Mouse (Mus musculus): ENCODE measurements around the gene Spns3. TPM values are rescaled to one million over a fixed set of nuclear protein-coding genes. Genes with fewer than 3 reads are reported as not detected.

The Spns3 gene
- polyA plus RNA-seq, 1 experiment from 2014 or later: 0.10 TPM

- WGBS: 71% methylated on average over 5 of the region's 5 CpGs
- Histone ChIP-seq H3K4me2 (ENCODE audit: low read length) (peak overlapping the region; percentile 85), H3K27me3 (replicated peaks; ENCODE audit: control insufficient read depth, insufficient read depth, low read length) (peaks cover 2% of the 10 kb centered on the region; the same call in 1 of the 2 replicates), H3K4me3 (ENCODE audit: low read depth, low read length) (no peak overlapping the region), H3K9me3 (replicated peaks; ENCODE audit: control insufficient read depth, low read length) (no peaks in the 10 kb centered on the region), H3K4me1 (ENCODE audit: control insufficient read depth, insufficient read depth, low read length) (peaks cover 9% of the 10 kb centered on the region), H3K9ac (ENCODE audit: low read length) (no peak overlapping the region), H3K27ac (ENCODE audit: low read depth, low read length) (no peak overlapping the region), H3K36me3 (ENCODE audit: control insufficient read depth, insufficient read depth, low read length) (no peaks in the 10 kb centered on the region)
- DNase-seq (ENCODE audit: low spot score) (no peak), ATAC-seq (no peak)
Observed at GRCm38 (mm10) chr11:72487171-72487570, 63.1 kb downstream of the Spns3 start.

- no peaks in the 10 kb centered on the region for H3K9me3 ChIP-seq (replicated peaks; ENCODE audit: control insufficient read depth, low read length)
- H3K36me3 ChIP-seq (ENCODE audit: control insufficient read depth, insufficient read depth, low read length): no peaks in the 10 kb centered on the region
- 73% methylated on average over 11 of the region's 11 CpGs for WGBS
- H3K4me2 ChIP-seq (ENCODE audit: low read length): no peak overlapping the region
- H3K4me1 ChIP-seq (ENCODE audit: control insufficient read depth, insufficient read depth, low read length): peaks cover 9% of the 10 kb centered on the region
- H3K27me3 ChIP-seq (replicated peaks; ENCODE audit: control insufficient read depth, insufficient read depth, low read length): peaks cover 2% of the 10 kb centered on the region; the same call in 1 of the 2 replicates
- no peak overlapping the region for H3K27ac ChIP-seq (ENCODE audit: low read depth, low read length)
- ATAC-seq: no peak
- no peak overlapping the region for H3K4me3 ChIP-seq (ENCODE audit: low read depth, low read length)
- no peak for DNase-seq (ENCODE audit: low spot score)
- no peak overlapping the region for H3K9ac ChIP-seq (ENCODE audit: low read length)
Observed at GRCm38 (mm10) chr11:72485960-72486359, 64.3 kb downstream of the Spns3 start.

- Histone ChIP-seq H3K4me3 (ENCODE audit: low read depth, low read length) (no peak overlapping the region), H3K36me3 (ENCODE audit: control insufficient read depth, insufficient read depth, low read length) (no peaks in the 10 kb centered on the region)
- ATAC-seq: no peak
Observed at GRCm38 (mm10) chr11:72485157-72485556, 65.1 kb downstream of the Spns3 start.

GRCm38 (mm10) chr11:72484549-72484948 is 65.8 kb downstream of the Spns3 start:
- no peaks in the 10 kb centered on the region for H3K9me3 ChIP-seq (replicated peaks; ENCODE audit: control insufficient read depth, low read length)
- WGBS: 82% methylated on average over 6 of the region's 6 CpGs
- H3K27me3 ChIP-seq (replicated peaks; ENCODE audit: control insufficient read depth, insufficient read depth, low read length): no peaks in the 10 kb centered on the region; the same call in 1 of the 2 replicates
- H3K36me3 ChIP-seq (ENCODE audit: control insufficient read depth, insufficient read depth, low read length): no peaks in the 10 kb centered on the region
- DNase-seq (ENCODE audit: low spot score) (no peak), ATAC-seq (no peak)
- peaks cover 9% of the 10 kb centered on the region for H3K4me1 ChIP-seq (ENCODE audit: control insufficient read depth, insufficient read depth, low read length)
- H3K27ac ChIP-seq (ENCODE audit: low read depth, low read length): 0 out of 2 replicates have a peak overlapping the region, but pooled peaks have one; percentile 44
- no peak overlapping the region for H3K9ac ChIP-seq (ENCODE audit: low read length)
- H3K4me3 ChIP-seq (ENCODE audit: low read depth, low read length): no peak overlapping the region
- no peak overlapping the region for H3K4me2 ChIP-seq (ENCODE audit: low read length)

More at GRCm38 (mm10) chr11:72485157-72485556, 65.1 kb downstream of the Spns3 start:
- Histone ChIP-seq H3K27ac (ENCODE audit: low read depth, low read length) (peak overlapping the region; percentile 44; the same call in 1 of the 2 replicates), H3K9ac (ENCODE audit: low read length) (no peak overlapping the region), H3K9me3 (replicated peaks; ENCODE audit: control insufficient read depth, low read length) (no peaks in the 10 kb centered on the region), H3K27me3 (replicated peaks; ENCODE audit: control insufficient read depth, insufficient read depth, low read length) (no peaks in the 10 kb centered on the region; the same call in 1 of the 2 replicates), H3K4me2 (ENCODE audit: low read length) (no peak overlapping the region), H3K4me1 (ENCODE audit: control insufficient read depth, insufficient read depth, low read length) (peaks cover 9% of the 10 kb centered on the region)
- 40% methylated on average over 5 of the region's 5 CpGs for WGBS
- DNase-seq (ENCODE audit: low spot score): peak; percentile 77

GRCm38 (mm10) chr11:72481952-72482351 is 68.4 kb downstream of the Spns3 start:
- Histone ChIP-seq H3K4me2 (ENCODE audit: low read length) (no peak overlapping the region), H3K36me3 (ENCODE audit: control insufficient read depth, insufficient read depth, low read length) (no peaks in the 10 kb centered on the region), H3K27ac (ENCODE audit: low read depth, low read length) (no peak overlapping the region), H3K4me3 (ENCODE audit: low read depth, low read length) (no peak overlapping the region), H3K27me3 (replicated peaks; ENCODE audit: control insufficient read depth, insufficient read depth, low read length) (no peaks in the 10 kb centered on the region), H3K4me1 (ENCODE audit: control insufficient read depth, insufficient read depth, low read length) (peaks cover 9% of the 10 kb centered on the region), H3K9ac (ENCODE audit: low read length) (no peak overlapping the region), H3K9me3 (replicated peaks; ENCODE audit: control insufficient read depth, low read length) (no peaks in the 10 kb centered on the region)
- WGBS: 85% methylated on average over 4 of the region's 4 CpGs
- ATAC-seq (no peak), DNase-seq (ENCODE audit: low spot score) (no peak)

GRCm38 (mm10) chr11:72481313-72481712 is 69.0 kb downstream of the Spns3 start:
- Histone ChIP-seq H3K4me3 (ENCODE audit: low read depth, low read length) (no peak overlapping the region), H3K4me2 (ENCODE audit: low read length) (no peak overlapping the region), H3K9ac (ENCODE audit: low read length) (no peak overlapping the region), H3K4me1 (ENCODE audit: control insufficient read depth, insufficient read depth, low read length) (peaks cover 9% of the 10 kb centered on the region), H3K9me3 (replicated peaks; ENCODE audit: control insufficient read depth, low read length) (no peaks in the 10 kb centered on the region), H3K27me3 (replicated peaks; ENCODE audit: control insufficient read depth, insufficient read depth, low read length) (no peaks in the 10 kb centered on the region), H3K27ac (ENCODE audit: low read depth, low read length) (no peak overlapping the region), H3K36me3 (ENCODE audit: control insufficient read depth, insufficient read depth, low read length) (no peaks in the 10 kb centered on the region)
- ATAC-seq: no peak
- 79% methylated on average over 5 of the region's 5 CpGs for whole genome bisulfite sequencing
- DNase-seq (ENCODE audit: low spot score): no peak

GRCm38 (mm10) chr11:72479499-72479898 is 70.8 kb downstream of the Spns3 start:
- DNase-seq (ENCODE audit: low spot score) (no peak), ATAC-seq (no peak)
- H3K9me3 ChIP-seq (replicated peaks; ENCODE audit: control insufficient read depth, low read length): no peaks in the 10 kb centered on the region
- H3K36me3 ChIP-seq (ENCODE audit: control insufficient read depth, insufficient read depth, low read length): no peaks in the 10 kb centered on the region
- 95% methylated on average over 2 of the region's 2 CpGs for WGBS
- peaks cover under 1% of the 10 kb centered on the region; the same call in 1 of the 2 replicates for H3K4me1 ChIP-seq (ENCODE audit: control insufficient read depth, insufficient read depth, low read length)
- H3K9ac ChIP-seq (ENCODE audit: low read length): no peak overlapping the region
- no peaks in the 10 kb centered on the region for H3K27me3 ChIP-seq (replicated peaks; ENCODE audit: control insufficient read depth, insufficient read depth, low read length)
- no peak overlapping the region for H3K4me2 ChIP-seq (ENCODE audit: low read length)
- no peak overlapping the region for H3K27ac ChIP-seq (ENCODE audit: low read depth, low read length)
- no peak overlapping the region for H3K4me3 ChIP-seq (ENCODE audit: low read depth, low read length)

- H3K4me1 ChIP-seq (ENCODE audit: control insufficient read depth, insufficient read depth, low read length): no peaks in the 10 kb centered on the region
- no peak overlapping the region for H3K4me3 ChIP-seq (ENCODE audit: low read depth, low read length)
- no peaks in the 10 kb centered on the region for H3K36me3 ChIP-seq (ENCODE audit: control insufficient read depth, insufficient read depth, low read length)
- ATAC-seq: no peak
- H3K4me2 ChIP-seq (ENCODE audit: low read length): no peak overlapping the region
- 82% methylated on average over 6 of the region's 6 CpGs for WGBS
- no peak overlapping the region for H3K27ac ChIP-seq (ENCODE audit: low read depth, low read length)
- DNase-seq (ENCODE audit: low spot score): no peak
- H3K9ac ChIP-seq (ENCODE audit: low read length): no peak overlapping the region
- no peaks in the 10 kb centered on the region for H3K27me3 ChIP-seq (replicated peaks; ENCODE audit: control insufficient read depth, insufficient read depth, low read length)
- no peaks in the 10 kb centered on the region for H3K9me3 ChIP-seq (replicated peaks; ENCODE audit: control insufficient read depth, low read length)
Observed at GRCm38 (mm10) chr11:72478228-72478627, 72.1 kb downstream of the Spns3 start.

GRCm38 (mm10) chr11:72477653-72478052 is 72.7 kb downstream of the Spns3 start:
- no peak for DNase-seq (ENCODE audit: low spot score)
- no peak overlapping the region for H3K9ac ChIP-seq (ENCODE audit: low read length)
- H3K9me3 ChIP-seq (replicated peaks; ENCODE audit: control insufficient read depth, low read length): no peaks in the 10 kb centered on the region
- no peak overlapping the region for H3K27ac ChIP-seq (ENCODE audit: low read depth, low read length)
- H3K4me2 ChIP-seq (ENCODE audit: low read length): no peak overlapping the region
- no peaks in the 10 kb centered on the region for H3K4me1 ChIP-seq (ENCODE audit: control insufficient read depth, insufficient read depth, low read length)
- ATAC-seq: no peak
- no peaks in the 10 kb centered on the region for H3K27me3 ChIP-seq (replicated peaks; ENCODE audit: control insufficient read depth, insufficient read depth, low read length)
- WGBS: 81% methylated on average over 1 of the region's 1 CpGs
- no peaks in the 10 kb centered on the region for H3K36me3 ChIP-seq (ENCODE audit: control insufficient read depth, insufficient read depth, low read length)
- no peak overlapping the region for H3K4me3 ChIP-seq (ENCODE audit: low read depth, low read length)
